Mouse (Mus musculus) embryonic facial prominence, embryonic 12.5 days (tissue): ENCODE data around the gene Tekt4. TPM values are rescaled to one million over a fixed set of nuclear protein-coding genes. Genes with fewer than 3 reads are reported as not detected.
A peak's percentile ranks its signal among the peaks of the same experiment; 100 is the strongest.

Experiments
- ATAC-seq: fragments of 200-750 bp; cut with Nextera tagmentation; 2 replicates; pipeline ENCODE4 v1.8.0; 2017; ENCODE audit not compliant: insufficient number of reproducible peaks, insufficient read depth, low FRiP score, low TSS enrichment
- H3K27ac ChIP-seq: fragments of 300-500 bp; sonication (generic); 2 replicates; pipeline ENCODE4 v1.5.1; 2016; ENCODE audit warnings: mild to moderate bottlenecking
- H3K27me3 ChIP-seq: fragments of 300-500 bp; sonication (generic); 2 replicates; pipeline ENCODE4 v1.6.1; 2016; ENCODE audit warnings: mild to moderate bottlenecking, moderate library complexity
- H3K36me3 ChIP-seq: fragments of 300-500 bp; sonication (generic); 2 replicates; pipeline ENCODE4 v1.6.1; 2016; ENCODE audit warnings: mild to moderate bottlenecking
- H3K4me1 ChIP-seq: fragments of 300-500 bp; sonication (generic); 2 replicates; pipeline ENCODE4 v1.6.1; 2016
- H3K4me2 ChIP-seq: fragments of 300-500 bp; sonication (generic); replicated peaks from 2 replicates; pipeline ENCODE4 v1.6.1; 2016; ENCODE audit warnings: mild to moderate bottlenecking, moderate library complexity
- H3K4me3 ChIP-seq: fragments of 300-500 bp; sonication (generic); 2 replicates; pipeline ENCODE4 v1.5.1; 2016; ENCODE audit warnings: mild to moderate bottlenecking
- H3K9ac ChIP-seq: fragments of 300-500 bp; sonication (generic); 2 replicates; pipeline ENCODE4 v1.6.1; 2016; ENCODE audit warnings: mild to moderate bottlenecking, moderate library complexity
- H3K9me3 ChIP-seq: fragments of 300-500 bp; sonication (generic); 2 replicates; pipeline ENCODE4 v1.6.1; 2016; ENCODE audit warnings: mild to moderate bottlenecking, moderate library complexity
- WGBS: fragments of 180-500 bp; shearing (Covaris S2); methylation state at CpG from one replicate; pipeline ENCODE4 v1.1.7; 2016; 5-methylcytosine and 5-hydroxymethylcytosine counted together
- polyA plus RNA-seq: library from polyadenylated mRNA; unstranded; fragments of >200 nt; fragmentation: Nextera tagmentation; extraction: Ambion mirVana; gene quantifications from 2 replicates; pipeline ENCODE4 v1.2.1, GENCODE M21; 2016

Gene Tekt4
- polyA plus RNA-seq, 1 experiment from 2014 or later: 0.13 TPM

DNA sequence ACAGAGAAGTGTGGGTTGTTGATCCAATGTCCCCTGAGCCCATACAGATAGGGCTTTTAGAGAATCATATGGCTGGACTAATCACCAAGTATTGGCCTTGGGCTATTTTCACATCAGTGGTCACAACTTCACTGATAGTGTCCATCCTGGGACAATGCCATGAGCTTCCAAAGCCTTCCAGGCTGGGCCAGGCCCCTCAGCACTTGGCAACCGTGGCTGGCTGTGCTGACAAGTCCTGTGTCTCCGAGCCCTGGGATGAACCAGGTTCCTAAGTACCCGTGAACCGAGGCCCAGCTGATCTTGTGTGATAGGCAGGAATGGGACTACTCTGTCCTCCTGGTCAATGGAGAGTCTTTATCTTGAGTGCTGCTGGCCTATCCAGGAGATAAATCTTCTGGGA lies 9.7 kb downstream of the Tekt4 start:
- no peaks in the 10 kb centered on the region for H3K9me3 ChIP-seq
- no peak for ATAC-seq
- H3K4me2 ChIP-seq: no peak overlapping the region
- no peaks in the 10 kb centered on the region for H3K27me3 ChIP-seq
- no peak overlapping the region for H3K27ac ChIP-seq
- H3K4me3 ChIP-seq: no peak overlapping the region
- no peaks in the 10 kb centered on the region for H3K4me1 ChIP-seq
- no peaks in the 10 kb centered on the region for H3K36me3 ChIP-seq
- H3K9ac ChIP-seq: no peak overlapping the region
- 81% methylated on average over 4 of the region's 4 CpGs for WGBS

DNA sequence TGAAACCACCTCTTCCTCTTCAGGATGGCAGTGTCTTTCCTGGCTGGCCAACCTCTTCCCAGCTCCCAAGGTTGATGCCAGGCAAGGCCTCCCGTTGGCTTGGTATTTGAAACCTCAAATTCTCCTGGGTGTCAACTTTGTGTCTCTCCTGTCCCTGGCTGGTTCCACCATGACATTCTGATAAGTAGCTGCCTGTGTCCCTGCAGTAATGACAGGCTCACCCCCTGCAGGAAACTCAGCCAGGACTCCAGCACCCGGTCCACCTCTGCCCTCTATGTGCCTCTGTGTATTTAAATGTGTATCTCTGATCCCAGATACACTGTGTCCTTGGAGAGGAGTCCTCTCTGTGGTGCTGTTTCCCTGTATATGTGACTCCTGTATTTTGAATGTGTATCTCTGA lies 11.8 kb downstream of the Tekt4 start:
- no peak overlapping the region for H3K4me2 ChIP-seq
- no peak overlapping the region for H3K9ac ChIP-seq
- H3K4me1 ChIP-seq: no peaks in the 10 kb centered on the region
- no peak overlapping the region for H3K4me3 ChIP-seq
- H3K9me3 ChIP-seq: no peaks in the 10 kb centered on the region
- 77% methylated on average over 2 of the region's 2 CpGs for WGBS
- no peaks in the 10 kb centered on the region for H3K36me3 ChIP-seq
- H3K27me3 ChIP-seq: peaks cover 6% of the 10 kb centered on the region
- no peak for ATAC-seq
- no peak overlapping the region for H3K27ac ChIP-seq

GRCm38 (mm10) chr17:25467781-25468180 lies 13.4 kb downstream of the Tekt4 start:
- Histone ChIP-seq H3K36me3 (no peaks in the 10 kb centered on the region), H3K27me3 (peaks cover 19% of the 10 kb centered on the region), H3K9me3 (no peaks in the 10 kb centered on the region), H3K4me1 (no peaks in the 10 kb centered on the region), H3K9ac (no peak overlapping the region), H3K27ac (no peak overlapping the region), H3K4me2 (no peak overlapping the region), H3K4me3 (no peak overlapping the region)
- 64% methylated on average over 6 of the region's 6 CpGs for WGBS
- no peak for ATAC-seq

DNA sequence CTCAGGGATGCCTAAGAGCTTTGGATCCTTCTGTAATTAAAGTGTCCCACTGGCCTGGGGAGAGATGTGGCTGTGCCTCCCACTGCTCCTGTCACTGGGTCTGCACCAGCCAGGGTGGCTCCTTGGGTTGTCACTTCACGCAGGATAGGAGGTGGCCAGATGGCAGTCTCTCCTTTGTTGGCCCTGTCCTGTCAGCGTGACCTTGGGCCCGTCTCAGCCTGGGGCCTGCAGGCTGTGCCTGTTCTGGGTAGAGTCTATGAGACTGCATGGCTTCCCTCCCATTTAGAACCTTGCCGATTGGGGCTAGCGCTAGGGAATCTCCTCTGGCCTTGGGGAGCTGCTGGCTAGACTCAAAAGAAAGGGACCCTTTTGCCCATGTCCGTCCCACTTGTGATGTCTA lies 13.9 kb downstream of the Tekt4 start:
- Histone ChIP-seq H3K27ac (no peak overlapping the region), H3K4me2 (no peak overlapping the region), H3K27me3 (peaks cover 24% of the 10 kb centered on the region), H3K4me3 (no peak overlapping the region), H3K9me3 (no peaks in the 10 kb centered on the region), H3K9ac (no peak overlapping the region), H3K4me1 (no peaks in the 10 kb centered on the region), H3K36me3 (no peaks in the 10 kb centered on the region)
- no peak for ATAC-seq
- WGBS: 61% methylated on average over 6 of the region's 6 CpGs

GRCm38 (mm10) chr17:25469798-25470197 lies 15.4 kb downstream of the Tekt4 start:
- Histone ChIP-seq H3K36me3 (no peaks in the 10 kb centered on the region), H3K27ac (no peak overlapping the region), H3K9me3 (no peaks in the 10 kb centered on the region), H3K9ac (no peak overlapping the region), H3K27me3 (peaks cover 34% of the 10 kb centered on the region), H3K4me3 (no peak overlapping the region), H3K4me2 (no peak overlapping the region), H3K4me1 (peaks cover 6% of the 10 kb centered on the region)
- ATAC-seq: peak; percentile 42; the same call in 1 of the 2 replicates
- WGBS: 35% methylated on average over 8 of the region's 8 CpGs

- Histone ChIP-seq H3K27ac (no peak overlapping the region), H3K9ac (no peak overlapping the region), H3K4me1 (peaks cover 8% of the 10 kb centered on the region), H3K4me3 (no peak overlapping the region), H3K9me3 (no peaks in the 10 kb centered on the region), H3K4me2 (no peak overlapping the region), H3K36me3 (no peaks in the 10 kb centered on the region), H3K27me3 (peaks cover 39% of the 10 kb centered on the region)
- ATAC-seq: no peak
- 60% methylated on average over 8 of the region's 8 CpGs for WGBS
Measured at GRCm38 (mm10) chr17:25471418-25471817, 17.0 kb downstream of the Tekt4 start.

GRCm38 (mm10) chr17:25472044-25472443 lies 17.6 kb downstream of the Tekt4 start:
- H3K27me3 ChIP-seq: peaks cover 39% of the 10 kb centered on the region
- ATAC-seq: no peak

DNA sequence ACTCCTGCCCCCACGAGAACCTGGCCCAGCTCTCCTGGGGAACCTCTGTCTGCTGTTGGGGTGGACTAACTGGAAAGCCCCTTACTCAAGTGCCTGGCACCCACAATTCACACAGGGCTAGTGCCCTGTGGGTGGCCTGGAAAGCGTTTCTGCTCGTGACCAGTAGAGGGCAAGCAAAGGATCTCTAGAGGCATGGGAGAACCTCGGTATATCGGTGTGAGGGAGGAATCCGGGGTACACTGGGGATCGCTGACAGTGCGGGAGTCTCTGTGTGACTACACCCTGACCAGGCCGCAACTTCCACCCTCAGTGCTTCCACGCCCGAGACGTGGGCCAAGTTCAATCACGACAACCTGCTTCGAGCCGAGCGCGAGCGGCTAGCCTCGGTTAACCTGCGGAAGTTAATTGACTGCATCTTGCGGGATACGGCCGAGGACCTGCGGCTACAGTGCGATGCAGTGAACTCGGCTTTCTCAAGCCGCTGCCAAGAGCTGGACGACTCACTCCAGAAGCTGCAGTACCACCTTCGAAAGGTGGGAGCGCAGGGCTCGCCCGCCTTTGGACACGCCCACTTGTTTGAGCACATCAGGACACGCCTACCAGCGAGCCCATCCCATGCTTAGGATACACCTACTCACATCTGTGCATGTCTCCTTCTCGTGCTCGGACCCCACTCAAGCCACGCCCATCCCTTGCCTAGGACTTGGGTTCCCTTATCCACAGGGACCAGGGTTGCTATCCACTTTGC lies 20.1 kb downstream of the Tekt4 start:
- Histone ChIP-seq H3K27ac (no peak overlapping the region), H3K9me3 (no peaks in the 10 kb centered on the region), H3K36me3 (no peaks in the 10 kb centered on the region), H3K4me1 (peaks cover 8% of the 10 kb centered on the region), H3K4me3 (peak overlapping the region; percentile 38), H3K27me3 (peaks cover 39% of the 10 kb centered on the region), H3K9ac (peak overlapping the region; percentile 49), H3K4me2 (peak overlapping the region; percentile 81)
- ATAC-seq: peak; percentile 53; the same call in 1 of the 2 replicates
- under 1% methylated on average over 38 of the region's 38 CpGs for WGBS

More at GRCm38 (mm10) chr17:25472044-25472443, 17.6 kb downstream of the Tekt4 start:
- no peaks in the 10 kb centered on the region for H3K36me3 ChIP-seq
- no peak overlapping the region for H3K4me2 ChIP-seq
- 58% methylated on average over 14 of the region's 14 CpGs for WGBS
- H3K4me3 ChIP-seq: no peak overlapping the region
- peaks cover 8% of the 10 kb centered on the region for H3K4me1 ChIP-seq
- no peak overlapping the region for H3K27ac ChIP-seq
- no peak overlapping the region for H3K9ac ChIP-seq
- no peaks in the 10 kb centered on the region for H3K9me3 ChIP-seq

- Histone ChIP-seq H3K4me3 (no peak overlapping the region), H3K36me3 (no peaks in the 10 kb centered on the region), H3K27ac (no peak overlapping the region), H3K9me3 (no peaks in the 10 kb centered on the region), H3K27me3 (peaks cover 34% of the 10 kb centered on the region), H3K4me1 (peaks cover 8% of the 10 kb centered on the region), H3K4me2 (no peak overlapping the region), H3K9ac (no peak overlapping the region)
- 40% methylated on average over 19 of the region's 19 CpGs for WGBS
- ATAC-seq: no peak
Measured at GRCm38 (mm10) chr17:25475946-25476744, 21.7 kb downstream of the Tekt4 start.

DNA sequence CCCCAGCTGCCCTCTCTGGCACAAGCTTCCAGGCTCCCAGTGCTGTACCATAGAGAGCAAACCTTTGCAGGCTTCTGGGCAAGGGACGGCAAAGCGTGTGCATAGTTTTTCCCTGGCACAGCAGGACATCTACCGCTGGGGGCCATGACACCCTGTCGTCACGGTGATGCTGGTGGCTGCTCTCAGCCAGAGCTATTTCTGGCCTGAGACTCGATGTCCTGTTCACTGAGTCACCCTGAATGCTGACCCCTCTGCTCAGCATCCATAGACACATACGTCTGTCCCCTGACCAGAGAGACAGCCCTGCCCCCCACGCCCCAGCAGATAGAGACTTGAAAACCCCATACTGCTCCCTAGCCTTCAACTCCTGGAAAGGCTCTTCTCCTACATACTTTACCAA lies 25.7 kb downstream of the Tekt4 start:
- WGBS: 49% methylated on average over 8 of the region's 8 CpGs

DNA sequence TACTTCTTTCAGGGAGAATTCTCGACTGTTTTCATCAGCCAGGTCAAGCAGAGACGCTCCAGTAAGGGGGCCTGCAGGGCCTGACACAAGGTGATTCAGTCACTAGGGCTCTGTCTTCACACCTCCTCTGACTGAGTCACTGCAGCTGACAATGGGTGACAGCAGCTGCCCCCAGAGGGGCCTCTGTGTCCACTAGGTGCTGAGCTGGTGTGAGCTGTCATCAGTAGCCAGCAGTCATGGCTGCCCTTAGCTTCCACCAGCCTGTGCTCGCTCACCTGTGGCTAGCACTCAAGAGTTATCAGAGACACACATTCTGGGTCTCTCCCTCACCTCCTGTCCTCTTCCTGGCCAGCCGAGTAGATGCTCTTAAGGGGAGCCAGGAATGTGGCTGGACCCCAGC lies 26.4 kb downstream of the Tekt4 start:
- H3K4me1 ChIP-seq: 0 out of 2 replicates have a peak, but pooled peaks cover 2% of the 10 kb centered on the region
- no peaks in the 10 kb centered on the region for H3K36me3 ChIP-seq
- no peak overlapping the region for H3K4me2 ChIP-seq
- no peak overlapping the region for H3K9ac ChIP-seq
- no peak overlapping the region for H3K27ac ChIP-seq
- no peak overlapping the region for H3K4me3 ChIP-seq
- 0 out of 2 replicates have a peak, but pooled peaks cover 2% of the 10 kb centered on the region for H3K27me3 ChIP-seq
- no peak for ATAC-seq
- H3K9me3 ChIP-seq: no peaks in the 10 kb centered on the region
- 62% methylated on average over 4 of the region's 4 CpGs for WGBS

More for the DNA sequence above, 25.7 kb downstream of the Tekt4 start:
- Histone ChIP-seq H3K4me3 (no peak overlapping the region), H3K4me2 (no peak overlapping the region), H3K27me3 (peaks cover 6% of the 10 kb centered on the region), H3K9ac (no peak overlapping the region), H3K4me1 (0 out of 2 replicates have a peak, but pooled peaks cover 2% of the 10 kb centered on the region), H3K9me3 (no peaks in the 10 kb centered on the region), H3K36me3 (no peaks in the 10 kb centered on the region), H3K27ac (no peak overlapping the region)
- no peak for ATAC-seq

- WGBS: 91% methylated on average over 6 of the region's 6 CpGs
- Histone ChIP-seq H3K36me3 (no peaks in the 10 kb centered on the region), H3K27me3 (0 out of 2 replicates have a peak, but pooled peaks cover 2% of the 10 kb centered on the region)
Measured at GRCm38 (mm10) chr17:25482092-25482491, 27.7 kb downstream of the Tekt4 start.

More at GRCm38 (mm10) chr17:25482092-25482491, 27.7 kb downstream of the Tekt4 start:
- Histone ChIP-seq H3K9ac (no peak overlapping the region), H3K27ac (no peak overlapping the region), H3K9me3 (no peaks in the 10 kb centered on the region), H3K4me2 (no peak overlapping the region), H3K4me1 (no peaks in the 10 kb centered on the region), H3K4me3 (no peak overlapping the region)
- no peak for ATAC-seq
